Mouse (Mus musculus): ENCODE results near the gene Emc8. TPM values are rescaled to one million over a fixed set of nuclear protein-coding genes. Genes with fewer than 3 reads are reported as not detected.

Gene Emc8
- 10 to 100 TPM; 31.3 to 37.7 TPM for total RNA-seq (2023)

DNA sequence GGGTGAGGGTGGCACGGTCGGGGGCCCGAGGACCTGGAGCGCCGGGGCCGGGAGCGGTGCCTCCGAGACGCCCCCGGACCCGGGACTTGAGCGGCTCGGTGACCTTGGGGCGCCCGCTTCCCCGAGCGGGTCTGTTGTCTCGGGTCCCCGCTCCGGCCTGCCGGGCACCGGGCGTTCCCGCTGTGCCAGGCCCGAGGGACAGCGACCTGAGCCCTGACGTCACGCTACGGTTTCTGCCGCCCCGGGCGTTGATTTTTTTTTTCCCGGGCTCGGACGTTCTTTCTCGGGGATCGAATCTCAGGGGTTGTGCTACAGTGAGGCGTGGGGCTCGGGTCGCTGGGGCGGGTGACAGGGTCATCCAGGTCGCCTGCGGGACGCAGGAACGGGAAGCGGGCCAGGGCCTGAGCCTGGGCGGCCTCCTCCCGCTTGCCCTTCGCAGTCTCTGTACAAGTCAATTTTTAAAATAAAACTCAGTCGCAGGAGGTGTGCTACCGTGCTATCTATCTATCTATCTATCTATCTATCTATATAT is at the start of gene Emc8:
Gene Emc8, minus strand, starts transcription at position 200 of the 532 bp plus-strand sequence.

GRCm38 (mm10) chr8:120667561-120668373 is 606 bp downstream of the Emc8 start, which contains the start of the genes Gm27021 and Cox4i1:
Gene Gm27021, minus strand, starts transcription at chr8:120668079.
Gene Cox4i1, plus strand, starts transcription at chr8:120668222.

GRCm38 (mm10) chr8:120647532-120647931 is 20.8 kb downstream of the Emc8 start, which contains the start of gene 1190005I06Rik:
Gene 1190005I06Rik, minus strand, starts transcription at chr8:120647632.

Other genes with a start within 250 kb of the Emc8 start
- 10 to 100 TPM; 23.5 to 27.2 TPM for gene Gins2, start 79.3 kb downstream of the Emc8 start, total RNA-seq (2023)
- not detected for gene 1190005I06Rik, start 20.9 kb downstream of the Emc8 start, total RNA-seq (2023)
- gene Gm27021, start 494 bp downstream of the Emc8 start, total RNA-seq (2023): not detected
- 100 to 1,000 TPM; 368 to 384 TPM for gene Cox4i1, start 351 bp downstream of the Emc8 start, total RNA-seq (2023)
- 100 to 1,000 TPM; 108 to 109 TPM for gene Irf8, start 67.8 kb upstream of the Emc8 start, total RNA-seq (2023)

All from neutrophil, adult 83 days (primary cell).